Mouse (Mus musculus) erythroblast, embryonic 14.5 days (primary cell): ENCODE measurements around the gene Hapln2.

ENCODE experiments used
- GATA1 ChIP-seq: IDR thresholded peaks from 2 replicates; pipeline ENCODE4 v1.6.1; 2012; ENCODE audit warnings: low read length, inconsistent platforms, mixed read lengths
- TAL1 ChIP-seq: IDR thresholded peaks from 3 replicates; pipeline ENCODE4 v1.6.1; 2012; ENCODE audit warnings: low read length, inconsistent platforms, mixed read lengths

- no peak for TF ChIP-seq TAL1
- no peak for TF ChIP-seq GATA1
These were observed 30.7 kb upstream of the Hapln2 start, which contains the start of gene Naxe for GRCm38 (mm10) chr3:88057902-88058696.
